Mouse (Mus musculus): ENCODE data around the gene Bloc1s2.

Gene Bloc1s2

DNA sequence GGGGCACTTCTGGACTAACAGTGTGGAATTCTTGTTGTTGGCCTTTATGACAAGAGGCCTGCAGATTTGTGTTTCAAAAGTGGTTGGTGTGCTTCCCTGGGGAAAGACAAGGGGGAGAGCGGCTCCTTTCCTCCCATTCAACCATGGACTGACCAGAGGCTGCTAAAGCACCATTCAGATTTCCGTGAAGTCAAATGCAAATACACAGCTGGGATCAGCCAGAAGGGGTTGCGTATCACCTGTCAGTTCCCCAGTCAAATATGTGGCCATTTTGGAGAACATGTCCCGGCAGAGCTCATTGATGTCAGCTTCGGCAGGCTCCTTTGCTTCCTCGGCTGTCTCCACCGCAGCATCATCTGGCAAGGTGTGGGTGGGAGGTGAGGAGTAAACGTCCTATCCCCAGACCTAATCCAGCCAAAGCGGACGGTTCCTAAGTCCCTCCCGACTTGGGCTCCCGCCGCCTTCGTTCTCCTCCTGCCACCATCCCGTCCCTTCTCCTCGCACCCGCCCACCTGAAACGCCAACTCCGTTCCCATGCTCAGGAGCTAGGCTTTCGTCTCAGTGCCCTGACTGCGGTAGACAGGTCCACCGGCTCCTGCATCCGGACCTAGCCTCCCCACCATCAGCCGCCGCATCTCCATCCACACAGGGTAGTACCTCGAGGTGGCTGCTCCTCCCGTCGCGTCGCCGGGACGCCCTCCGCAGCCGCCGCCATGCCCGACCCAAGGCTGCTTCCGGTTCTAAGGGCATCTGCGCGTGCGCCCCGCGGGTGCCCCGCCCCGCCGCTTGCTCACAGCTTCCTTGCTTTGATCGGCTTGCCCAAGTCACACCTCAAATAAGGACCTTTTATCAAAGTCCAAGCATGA, at the start of gene Bloc1s2:
Gene Bloc1s2, minus strand, starts transcription at position 745 of the 866 bp plus-strand sequence.
- peak; percentile 91 to 92 for DNase-seq

DNA sequence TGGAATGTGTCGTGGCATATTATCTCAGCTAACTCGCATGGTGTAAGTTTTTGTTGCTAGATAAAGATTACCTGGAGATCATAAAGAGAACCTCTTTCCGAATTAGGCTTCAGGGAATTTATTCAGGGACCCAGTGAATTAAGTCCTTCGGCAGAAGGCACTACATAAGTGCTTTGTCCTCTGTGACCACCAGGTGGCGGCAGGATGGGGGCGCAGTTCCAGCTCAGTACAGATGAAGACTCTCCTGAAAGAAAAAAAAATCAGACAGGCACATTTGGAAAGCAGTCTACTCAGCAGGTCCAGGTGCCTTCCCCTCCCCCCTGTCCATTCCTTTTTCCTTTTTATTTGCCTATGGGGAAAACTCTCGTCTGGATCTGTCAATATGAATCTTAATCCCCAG, 48.9 kb upstream of the Bloc1s2 start:
- peak; percentile 51 to 57 for DNase-seq

DNA sequence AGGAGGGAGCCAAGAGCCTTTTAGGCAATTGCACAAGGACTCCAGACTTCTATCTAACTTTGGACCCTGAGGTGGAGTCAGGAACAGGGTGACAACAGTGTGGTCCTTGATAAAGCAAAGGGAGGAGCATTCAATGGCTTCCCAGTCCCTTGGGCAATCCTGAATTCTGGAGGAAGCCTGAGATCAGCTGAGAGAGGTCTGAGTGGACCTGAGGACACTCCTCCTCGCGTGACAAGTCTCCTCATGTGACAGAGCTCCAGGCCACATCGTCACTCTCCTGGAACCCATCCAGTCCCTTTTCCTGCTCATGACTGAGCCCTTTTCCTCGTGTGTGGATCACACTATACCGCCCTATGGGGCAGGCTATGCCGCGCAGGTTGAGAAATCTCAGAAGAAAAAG, 47.7 kb upstream of the Bloc1s2 start:
- no peak for DNase-seq

DNA sequence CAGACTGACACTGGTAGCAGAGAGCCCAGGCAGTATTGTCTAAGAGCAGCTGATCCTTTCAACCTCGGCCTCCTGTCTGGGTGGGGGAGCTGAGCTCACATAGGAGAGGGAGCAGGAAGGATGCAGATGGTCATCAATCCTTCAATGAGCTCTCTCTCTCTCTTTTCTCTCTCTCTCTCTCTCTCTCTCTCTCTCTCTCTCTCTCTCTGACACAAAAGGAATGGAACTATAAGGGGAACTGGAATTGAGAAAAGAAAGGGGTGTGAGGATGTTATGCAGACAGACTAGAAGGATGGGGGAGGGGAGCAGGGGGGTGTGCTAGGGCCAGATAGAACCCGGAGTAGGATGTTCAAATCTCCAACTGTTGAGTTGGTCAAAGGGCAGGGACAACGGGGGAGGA, 46.1 kb upstream of the Bloc1s2 start, which contains the start of gene Pkd2l1:
Gene Pkd2l1, minus strand, starts transcription at position 101 of the 400 bp plus-strand sequence.
- DNase-seq, result no peak

DNA sequence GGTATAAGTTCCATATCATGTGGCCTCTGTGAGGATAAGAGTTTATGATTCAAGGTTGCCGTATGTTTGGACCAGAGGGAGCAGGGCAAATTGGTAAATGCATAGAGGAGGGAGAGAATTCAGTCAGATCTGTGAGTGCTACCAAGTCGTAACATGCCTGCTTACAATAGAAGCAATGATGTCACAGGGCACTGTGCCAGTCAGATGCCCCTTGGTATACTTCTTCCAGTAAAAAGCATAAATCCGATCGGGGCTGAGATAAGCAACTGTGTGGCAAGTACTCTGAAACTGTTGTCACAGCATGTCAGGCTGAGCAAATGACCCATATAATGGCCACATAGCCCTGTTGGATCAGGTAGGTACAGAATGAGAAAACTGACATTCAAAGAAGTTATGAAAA, 42.8 kb upstream of the Bloc1s2 start:
- no peak for DNase-seq

DNA sequence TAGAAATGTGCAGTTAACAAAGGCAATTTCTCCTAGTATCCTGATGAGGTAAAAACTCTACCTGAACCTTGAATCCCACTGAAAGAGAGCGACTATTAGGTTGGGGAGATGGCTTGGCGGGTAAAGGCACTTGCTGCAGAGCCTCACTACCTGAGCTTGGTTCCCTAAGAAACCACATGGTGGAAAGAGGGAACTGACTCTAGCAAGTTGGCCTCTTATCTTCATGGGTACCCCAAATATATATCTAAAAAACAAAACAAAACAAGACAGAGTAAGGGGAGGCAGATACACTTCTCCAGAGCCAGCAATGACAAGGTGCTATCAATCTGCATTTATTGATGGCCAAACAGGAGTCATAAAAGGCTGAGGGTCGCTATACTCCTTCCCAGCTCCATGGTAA, 37.7 kb upstream of the Bloc1s2 start:
- DNase-seq, result no peak

DNA sequence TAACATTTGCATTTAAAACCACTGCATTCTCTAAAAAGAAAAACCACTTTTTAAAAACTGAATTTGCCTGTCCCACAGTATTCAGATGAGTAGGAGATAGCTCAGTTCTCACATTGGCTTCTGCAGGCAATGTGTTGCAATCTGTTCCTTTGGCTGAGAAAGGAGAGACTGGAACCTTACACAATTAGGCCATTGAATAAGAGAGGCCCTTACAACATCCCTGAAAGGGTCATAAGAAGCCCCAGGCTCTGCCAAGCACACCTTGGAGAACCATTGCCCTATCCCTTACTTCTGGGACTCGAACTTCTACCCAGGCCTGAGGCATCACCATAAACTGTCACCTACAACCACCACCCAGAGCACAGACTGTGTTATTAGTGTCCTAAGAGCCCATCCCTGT, 34.3 kb upstream of the Bloc1s2 start:
- no peak for DNase-seq

DNA sequence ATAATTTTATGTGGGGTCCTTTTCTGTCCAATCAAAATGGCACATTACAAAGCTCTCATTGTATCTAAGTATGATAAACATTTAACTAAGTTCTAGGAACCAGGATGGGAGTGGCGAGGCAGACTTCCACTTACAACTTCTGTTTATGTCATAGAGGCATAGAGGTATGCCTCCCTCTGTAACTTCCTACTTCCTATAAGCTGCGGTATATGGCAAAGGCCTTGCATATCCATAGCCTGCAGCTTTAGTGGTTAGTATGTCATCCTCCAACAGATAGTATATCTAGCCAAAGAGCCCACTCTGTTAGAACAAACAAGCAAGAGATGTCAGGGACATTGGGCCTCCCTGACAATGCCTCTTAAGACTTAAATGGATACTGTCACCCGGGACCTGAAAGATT, 30.5 kb upstream of the Bloc1s2 start:
- no peak for DNase-seq

DNA sequence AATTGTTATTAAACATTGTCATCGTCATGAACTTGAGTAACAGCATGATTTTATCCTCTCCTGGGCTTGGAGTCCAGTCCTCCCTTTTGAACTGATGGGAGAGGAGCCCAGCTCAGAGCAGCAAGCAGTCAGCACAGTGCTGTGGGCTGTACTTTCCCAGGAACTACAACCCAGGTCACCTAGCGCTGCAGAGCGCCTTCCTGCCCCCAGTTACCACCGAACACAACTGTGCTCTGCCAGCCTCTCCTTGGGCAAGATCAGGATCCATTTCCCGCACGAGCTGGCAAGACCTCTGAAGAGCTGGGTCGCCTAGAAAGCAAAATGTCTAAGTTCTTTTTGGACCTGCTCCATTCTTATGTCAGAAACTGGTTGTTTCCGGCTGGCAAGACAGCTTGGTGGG, 28.6 kb upstream of the Bloc1s2 start:
- no peak for DNase-seq

DNA sequence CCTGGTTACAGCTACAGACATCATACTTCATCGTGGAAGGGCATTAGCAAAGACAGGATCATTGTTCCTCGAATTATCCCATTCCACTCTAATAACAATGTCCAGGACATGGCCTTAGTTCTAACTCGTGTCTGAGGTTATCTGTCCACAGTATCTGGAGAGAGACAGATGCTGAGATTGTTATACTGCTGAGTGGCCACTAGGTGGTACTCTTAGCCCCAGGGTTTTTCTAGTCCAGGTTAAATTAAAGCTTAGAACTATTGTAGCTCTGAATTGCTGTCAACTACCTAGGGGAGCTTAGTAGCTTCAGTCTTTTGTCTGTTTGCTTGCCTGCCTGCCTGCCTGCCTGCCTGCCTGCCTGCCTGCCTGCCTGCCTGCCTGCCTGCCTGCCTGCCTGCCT, 15.3 kb upstream of the Bloc1s2 start:
- DNase-seq, result no peak

DNA sequence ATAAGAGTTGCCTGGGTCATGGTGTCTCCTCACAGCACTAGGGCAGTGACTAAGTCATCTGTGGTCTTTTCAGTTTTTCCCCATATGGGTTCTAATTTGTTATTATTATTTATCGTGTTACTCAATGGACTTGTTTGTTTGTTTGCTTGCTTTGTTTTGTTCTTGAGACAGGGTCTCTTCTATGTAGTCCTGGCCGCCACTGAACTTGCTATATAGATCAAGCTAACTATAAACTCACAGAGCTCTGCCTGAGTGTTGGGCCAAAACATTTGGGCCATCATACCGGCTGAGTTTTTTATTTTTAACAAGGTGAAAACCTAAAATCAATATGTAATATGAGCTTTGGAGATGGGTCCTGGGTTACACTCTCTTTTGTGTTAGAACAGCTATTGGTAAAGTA, 13.1 kb upstream of the Bloc1s2 start:
- DNase-seq, result no peak

DNA sequence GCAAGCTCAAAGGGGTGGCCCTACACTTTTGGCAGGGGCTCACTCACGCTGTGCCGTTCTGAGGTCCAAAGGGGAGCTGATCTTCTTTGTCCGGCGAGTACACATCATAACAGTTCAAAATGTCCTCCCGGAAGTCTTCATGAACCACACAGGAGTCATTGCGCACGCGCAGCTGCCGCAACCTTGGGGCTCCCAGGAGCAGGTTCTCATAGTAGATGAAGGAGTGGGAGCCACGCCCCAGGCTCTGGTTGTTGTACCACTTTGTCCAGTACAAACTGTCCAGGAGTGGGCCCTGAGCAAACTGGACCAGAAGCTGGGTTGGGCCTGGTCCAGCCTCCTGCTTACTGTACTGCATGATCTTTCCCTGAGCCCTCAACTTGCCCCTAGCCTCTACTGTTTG, 10.8 kb upstream of the Bloc1s2 start:
- DNase-seq, result no peak

DNA sequence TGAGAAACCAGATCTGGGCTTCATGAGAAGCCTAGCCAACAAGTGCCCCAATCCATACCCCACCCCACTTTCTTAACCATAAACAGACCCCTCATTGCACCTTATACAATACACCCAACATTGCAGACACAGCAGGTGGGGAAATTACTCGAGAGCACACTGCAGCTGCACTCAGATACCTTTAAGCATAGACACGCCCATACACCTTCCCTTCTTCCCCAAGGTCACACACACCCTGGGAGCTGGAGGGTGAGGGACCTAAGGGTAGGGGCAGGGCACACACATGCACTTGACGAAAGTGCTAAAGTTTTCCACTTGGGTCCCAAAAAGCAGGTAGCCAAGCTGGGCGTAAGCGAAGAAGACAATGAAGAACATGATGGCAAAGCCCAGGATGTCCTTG, 7.5 kb upstream of the Bloc1s2 start:
- no peak for DNase-seq

DNA sequence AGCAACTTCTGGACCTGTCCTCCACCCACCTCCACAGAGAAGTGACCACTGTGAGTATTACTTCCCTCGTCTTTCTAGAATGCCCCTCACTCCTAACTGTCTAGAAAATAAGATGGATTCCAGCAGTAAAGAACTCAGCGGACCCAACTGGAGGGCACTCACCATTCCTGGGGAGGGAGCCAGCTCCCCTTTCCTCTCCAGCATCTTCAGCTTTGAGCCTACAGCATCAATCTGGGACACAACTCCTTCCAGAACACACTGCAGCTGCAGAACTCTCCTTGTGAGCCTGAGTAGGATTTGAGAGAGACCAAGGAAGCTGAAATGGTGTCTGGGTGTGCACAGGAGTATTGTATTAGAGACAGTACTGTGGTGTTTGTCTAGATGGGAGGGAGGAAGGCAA, 2.7 kb upstream of the Bloc1s2 start:
- DNase-seq, result no peak

DNA sequence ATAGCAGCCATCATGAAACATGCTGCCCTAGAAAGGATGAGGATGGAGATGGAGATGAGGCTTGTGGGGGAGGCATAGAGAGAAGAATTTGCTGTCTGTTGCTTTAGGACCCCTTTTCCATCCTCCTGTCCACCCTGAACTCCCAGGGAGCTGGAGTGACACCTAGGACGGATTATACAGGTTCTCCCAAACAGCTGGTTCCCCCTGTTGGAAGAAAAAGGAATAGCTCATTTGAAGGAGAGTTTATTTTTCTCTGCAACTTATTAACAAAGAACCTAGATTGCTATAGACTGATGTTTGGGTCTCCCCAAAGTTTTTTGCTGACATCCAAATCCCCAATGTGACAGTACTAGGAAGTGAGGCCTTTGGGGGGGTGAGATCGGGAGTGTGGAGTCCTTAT, 2.1 kb upstream of the Bloc1s2 start:
- DNase-seq, result no peak

DNA sequence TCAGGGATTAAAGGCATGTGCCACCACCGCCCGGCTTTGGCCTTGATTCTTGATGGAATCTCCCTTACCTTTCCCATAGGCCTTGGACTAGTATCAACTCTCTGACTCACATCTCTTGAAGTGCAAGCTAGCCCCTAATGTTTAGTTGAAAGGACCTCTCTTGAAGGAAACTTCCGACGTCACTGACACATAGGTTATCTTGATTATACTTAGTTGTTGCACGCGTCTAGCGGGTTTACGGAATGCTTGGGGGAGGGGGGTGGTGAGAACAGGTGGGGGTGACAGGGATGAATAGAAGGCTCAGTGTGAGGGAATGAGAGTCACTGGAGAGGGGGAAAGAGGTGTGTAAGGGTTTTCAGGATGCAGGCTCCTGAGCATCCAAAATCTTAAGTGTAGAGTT, 705 bp upstream of the Bloc1s2 start:
- no peak for DNase-seq

DNA sequence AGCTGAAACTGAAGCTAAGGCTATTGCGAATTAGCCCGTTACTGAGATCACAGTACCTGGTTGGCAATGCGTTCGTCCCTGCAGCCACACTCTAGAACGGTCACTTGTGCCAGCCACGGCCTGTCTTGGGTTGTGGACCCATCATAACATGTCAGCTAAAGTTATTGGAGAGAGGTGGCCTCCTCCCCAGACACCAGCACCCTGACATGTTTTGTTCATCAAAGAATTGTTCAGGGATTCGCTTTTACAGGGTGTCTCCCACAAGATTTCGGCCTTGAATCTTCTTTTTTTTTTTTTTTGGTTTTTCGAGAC, 278 bp upstream of the Bloc1s2 start:
- DNase-seq, result no peak

DNA sequence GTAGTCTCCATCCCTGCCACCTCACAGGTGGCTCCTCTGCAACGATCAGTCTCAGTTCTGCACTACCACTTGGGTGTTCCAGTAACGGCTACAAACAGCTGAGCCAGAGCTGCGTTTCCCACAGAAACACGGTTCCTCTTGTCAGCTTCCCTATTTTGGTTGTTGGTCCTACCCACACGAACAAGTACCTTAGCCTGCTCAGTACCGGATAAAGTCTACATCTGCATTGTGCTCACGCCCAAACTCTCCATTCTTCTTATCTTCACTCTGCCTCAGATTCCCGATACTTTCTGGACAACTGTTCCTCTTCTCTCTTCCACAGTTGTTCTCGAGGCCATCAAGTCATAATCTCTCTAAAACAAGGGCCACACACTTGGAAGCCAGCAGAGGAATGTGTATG, 1.9 kb downstream of the Bloc1s2 start:
- no peak for DNase-seq

DNA sequence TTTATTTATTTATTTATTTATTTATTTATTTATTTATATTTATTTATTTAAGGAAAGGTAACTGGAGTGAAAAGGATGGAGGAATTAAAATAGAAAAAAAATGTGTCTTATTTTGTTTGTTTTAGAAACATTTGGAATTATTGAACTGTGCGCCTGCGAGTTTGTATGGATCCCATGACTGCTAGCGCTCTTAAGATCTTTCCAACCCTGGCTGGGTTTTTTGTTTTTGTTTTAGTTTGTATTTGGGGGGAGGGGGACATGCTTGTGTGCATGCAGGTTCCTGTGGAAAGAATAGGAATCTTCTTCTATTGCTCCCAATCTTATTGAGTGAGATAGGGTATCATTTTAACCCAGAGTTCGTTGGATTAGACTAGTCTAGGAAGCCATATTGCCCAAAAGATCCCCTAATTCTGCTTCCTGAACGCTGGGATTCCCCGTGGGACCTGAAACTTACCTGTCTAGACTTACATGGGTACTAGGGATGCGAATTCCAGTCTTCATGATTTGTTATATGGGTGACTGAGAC, 10.2 kb downstream of the Bloc1s2 start:
- DNase-seq, result no peak

DNA sequence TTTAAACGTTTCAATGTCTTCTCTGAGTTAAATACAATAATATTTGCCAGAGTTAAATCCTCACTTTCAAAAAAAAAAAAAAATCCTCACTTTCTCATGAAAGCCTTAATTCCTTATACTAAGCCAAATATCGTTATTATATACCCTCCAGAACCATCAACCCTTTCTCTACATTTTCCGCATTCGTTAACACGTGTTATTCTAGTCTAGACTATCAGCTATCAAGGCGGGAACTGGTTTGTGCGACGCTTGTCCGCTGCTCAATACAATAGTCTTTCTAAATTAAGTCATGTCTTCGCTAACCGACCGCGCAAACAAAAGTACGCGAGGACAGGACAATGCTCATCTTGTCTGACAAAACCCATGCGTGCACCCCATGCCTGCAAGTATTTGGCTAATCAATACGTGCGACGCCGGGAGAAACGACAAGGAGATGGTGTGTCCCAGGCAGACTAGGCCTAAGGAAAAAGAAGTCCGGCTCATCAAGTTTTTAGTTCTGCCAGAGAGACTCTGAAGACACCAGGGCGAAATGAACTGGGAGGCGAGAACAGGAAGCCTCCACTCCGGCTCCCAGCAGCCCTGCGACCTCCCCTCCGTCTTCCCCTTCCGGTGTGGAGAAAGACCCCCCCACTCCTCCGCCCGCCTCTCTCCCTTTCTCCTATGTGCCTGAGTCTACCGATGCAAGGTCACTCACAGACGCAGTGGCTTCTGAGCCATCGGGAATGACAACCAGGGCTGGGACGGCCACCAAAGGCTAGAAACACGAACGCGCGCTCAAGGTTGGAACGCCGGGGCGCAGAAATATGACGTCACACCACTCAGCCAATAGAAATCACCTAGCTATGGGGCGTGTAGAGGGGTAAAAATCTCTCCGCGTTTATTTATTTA, 10.9 kb downstream of the Bloc1s2 start, which contains the start of gene Cwf19l1:
Gene Cwf19l1, minus strand, starts transcription at position 805 of the 888 bp plus-strand sequence.
- DNase-seq, result peak; percentile 76 to 78

DNA sequence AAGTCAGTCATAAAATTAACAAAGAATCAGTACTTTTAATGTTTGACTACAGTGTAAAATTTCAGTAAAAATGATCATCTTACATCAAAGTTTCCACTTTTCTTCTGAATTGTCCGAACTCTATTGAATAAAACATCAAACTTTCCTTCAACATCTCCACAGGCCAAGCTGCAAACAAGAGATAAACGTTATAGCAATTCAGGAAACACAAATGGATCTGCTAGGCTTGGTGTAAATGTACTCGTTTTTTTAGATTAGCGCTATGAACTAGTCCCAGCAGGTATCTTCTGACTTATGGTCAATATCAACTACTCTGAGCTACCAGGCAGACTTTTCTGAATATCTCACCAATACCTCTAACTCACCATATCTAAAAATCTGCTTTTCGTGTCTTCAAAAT, 13.3 kb downstream of the Bloc1s2 start:
- no peak for DNase-seq

DNA sequence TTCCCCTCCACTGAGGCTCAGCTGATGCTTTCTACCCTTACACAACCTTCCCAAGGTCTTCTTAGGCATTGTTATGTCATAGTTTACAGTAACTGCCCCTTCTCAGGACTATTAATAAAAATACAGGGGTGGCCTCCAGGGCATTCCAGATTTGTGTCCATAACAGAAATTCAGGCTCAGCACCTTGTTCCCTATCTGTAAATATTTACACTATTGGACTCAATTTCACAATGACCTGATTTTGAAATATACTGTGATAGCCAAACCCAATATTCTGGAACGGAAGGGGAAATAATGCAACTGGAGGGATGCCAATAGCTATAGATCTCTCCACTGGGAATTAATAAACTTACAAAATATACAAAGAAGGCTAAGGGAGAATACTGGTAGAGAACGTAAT, 17.7 kb downstream of the Bloc1s2 start:
- no peak for DNase-seq

DNA sequence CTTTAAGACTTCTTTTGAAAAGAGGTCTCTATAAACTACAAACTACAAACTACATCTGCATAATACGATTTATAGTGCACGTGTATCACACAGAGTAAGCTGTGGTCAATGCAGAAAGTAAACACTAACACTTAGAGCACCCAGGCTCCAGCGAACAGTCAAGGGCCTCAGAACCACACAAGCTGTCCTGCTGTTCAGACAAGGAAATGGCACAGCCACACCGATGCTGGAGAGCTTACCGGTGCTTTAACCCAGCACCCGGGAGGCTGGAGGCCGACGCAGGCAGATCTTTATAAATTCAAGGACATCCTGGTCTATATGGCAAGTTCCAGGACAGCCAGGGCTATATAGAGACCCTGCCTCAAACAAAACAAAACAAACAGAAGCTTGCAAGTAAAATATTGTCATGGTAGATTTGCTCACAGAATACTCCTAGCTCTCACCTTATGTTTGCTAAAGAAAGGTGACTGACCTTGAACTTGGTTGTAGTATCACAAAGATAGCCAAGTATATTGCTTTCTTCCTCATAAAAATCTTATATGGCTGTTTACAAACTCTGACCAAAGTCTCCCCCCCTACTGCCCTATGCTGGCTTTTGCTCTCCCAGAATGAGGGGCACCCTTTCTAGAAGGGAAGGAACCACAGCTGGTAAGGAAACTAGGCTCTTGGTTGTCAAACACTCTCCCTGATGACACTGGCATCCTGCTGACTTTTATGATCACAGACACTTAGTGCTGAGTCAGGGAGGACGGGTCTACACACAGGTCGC, 18.3 kb downstream of the Bloc1s2 start:
- no peak for DNase-seq

Data from thymus, postnatal 36 days (tissue).